Mouse (Mus musculus) mammary gland, adult 2 months (tissue): ENCODE measurements around the gene Hcfc1. TPM values are rescaled to one million over a fixed set of nuclear protein-coding genes. Genes with fewer than 3 reads are reported as not detected.

Experiments used
- polyA plus RNA-seq: library from polyadenylated mRNA; depleted of rRNA; stranded (reverse); fragments of >200 nt; gene quantifications from 2 replicates; pipeline ENCODE4 v1.2.3, GENCODE M21; 2012; ENCODE audit warnings: low replicate concordance; rRNA removed

Hcfc1 gene
- polyA plus RNA-seq = 29.8 and 73.5 TPM in 2 replicates

DNA sequence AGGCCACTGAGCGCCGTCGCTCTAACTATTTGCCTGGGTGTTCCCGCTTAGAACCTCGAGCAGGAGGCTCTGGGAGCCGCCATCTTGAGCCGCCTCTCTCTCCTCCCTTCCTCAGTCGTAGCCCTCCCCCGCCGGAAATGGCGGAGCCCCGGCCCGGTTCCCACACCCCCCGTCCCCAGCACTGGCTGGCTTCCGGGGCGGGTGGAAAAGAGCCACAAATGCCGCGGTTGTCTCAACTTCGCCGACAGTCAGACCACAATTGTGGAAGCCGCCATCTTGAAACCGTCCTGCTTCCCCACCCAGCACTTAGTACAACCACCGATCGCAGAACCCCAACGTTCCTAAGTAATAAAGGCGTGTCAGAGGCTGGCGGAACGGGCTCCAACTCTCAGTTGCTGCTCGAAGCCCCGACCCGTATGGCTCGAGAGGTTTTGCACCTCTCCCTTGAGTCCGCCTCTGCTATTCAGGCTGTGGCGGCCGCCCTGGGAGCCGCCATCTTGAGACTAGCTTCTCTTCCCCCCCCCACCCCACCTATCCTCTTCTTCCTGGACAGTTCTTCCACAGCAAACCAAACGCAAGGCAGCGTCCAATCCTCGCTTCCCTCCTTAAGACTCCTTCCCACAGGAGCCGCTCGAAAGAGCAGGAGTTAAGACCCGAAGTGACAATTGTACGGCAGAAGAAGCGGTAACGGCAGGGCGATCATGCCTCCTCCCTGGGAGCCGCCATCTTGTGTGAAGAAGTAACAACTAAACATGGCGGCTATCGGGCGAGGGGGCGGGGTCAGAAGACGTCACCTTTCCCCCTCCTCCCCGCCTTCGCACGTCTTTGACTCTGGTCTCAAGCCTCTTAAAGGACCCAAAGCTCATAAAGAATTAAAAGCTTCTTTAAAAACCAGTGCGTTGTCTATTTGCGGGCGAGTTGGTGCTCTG is at the start of gene Hcfc1:
Gene Hcfc1 (minus strand): TSS at position 110 of the 929 bp plus-strand sequence.

DNA sequence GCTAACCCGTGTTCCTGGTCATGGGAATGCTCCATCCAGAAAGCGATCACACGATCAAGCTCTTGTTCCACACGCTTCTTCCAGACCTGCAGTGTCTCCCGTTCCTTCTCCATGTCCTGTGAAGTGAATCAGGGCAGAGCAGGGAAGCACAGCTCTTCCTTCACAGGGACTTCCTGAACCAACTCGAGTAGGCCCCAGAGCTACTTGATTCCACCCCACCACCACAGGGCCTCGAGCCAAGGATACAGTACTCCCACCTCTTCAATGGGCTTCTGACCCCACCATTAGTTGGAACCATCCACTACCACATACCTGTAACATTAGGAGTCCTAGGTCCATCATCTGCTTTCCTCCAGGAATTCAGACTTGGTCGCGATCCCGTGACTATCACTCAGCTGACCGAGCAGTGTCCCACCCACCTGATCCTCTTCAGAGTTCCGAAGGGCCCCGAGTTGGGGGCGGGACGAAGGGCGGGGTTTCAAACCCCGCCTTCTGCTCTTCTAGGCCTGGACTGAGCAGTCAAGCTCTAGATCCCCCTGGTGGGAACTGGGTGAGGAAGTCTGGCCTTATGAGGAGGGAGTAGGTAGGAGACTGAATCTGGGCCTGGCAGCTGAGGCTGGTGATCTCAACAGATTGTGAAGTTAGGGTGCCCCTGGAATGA is 35.6 kb downstream of the Hcfc1 start, which contains the start of gene Renbp:
Gene Renbp (minus strand): TSS at position 449 of the 661 bp plus-strand sequence.

GRCm38 (mm10) chrX:73921823-73922549 is 44.2 kb downstream of the Hcfc1 start, which contains the start of the genes Arhgap4 and Naa10:
TSS of gene Arhgap4 (minus strand) at chrX:73921870.
TSS of gene Naa10 (minus strand) at chrX:73921944.

DNA sequence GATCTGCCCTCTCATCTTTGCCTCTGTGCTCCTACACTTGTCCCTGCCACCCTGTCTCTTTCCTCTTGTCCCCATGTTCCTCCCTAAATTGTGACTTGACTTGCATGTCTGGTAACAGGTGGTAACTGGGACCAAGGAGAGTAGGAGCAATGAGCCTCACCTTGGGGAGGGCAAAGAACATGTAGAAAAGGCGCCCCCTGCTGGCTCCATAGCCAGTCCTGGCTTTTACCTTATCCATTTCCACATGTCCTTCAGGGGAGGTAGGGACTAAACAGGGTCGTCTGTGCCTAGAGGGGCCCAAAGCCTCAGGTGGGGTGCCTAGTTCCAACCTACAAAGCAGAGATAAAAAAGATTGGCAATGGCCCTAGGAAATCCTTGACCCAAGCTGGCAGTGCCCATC is 70.4 kb downstream of the Hcfc1 start, which contains the start of gene L1cam:
Gene L1cam (minus strand): TSS at position 387 of the 400 bp plus-strand sequence.

Other genes with a start within 250 kb of the Hcfc1 start
- 54.7 and 56.8 TPM in 2 replicates for gene Abcd1, start 249.8 kb downstream of the Hcfc1 start, polyA plus RNA-seq
- 1.1 and 2.1 TPM in 2 replicates for gene Plxnb3, start 209.3 kb downstream of the Hcfc1 start, polyA plus RNA-seq
- 33.8 and 40.9 TPM in 2 replicates for gene Srpk3, start 192.0 kb downstream of the Hcfc1 start, polyA plus RNA-seq
- gene Idh3g, start 179.5 kb downstream of the Hcfc1 start, polyA plus RNA-seq = 290 and 957 TPM in 2 replicates
- 196 and 219 TPM in 2 replicates for gene Ssr4, start 179.3 kb downstream of the Hcfc1 start, polyA plus RNA-seq
- 1.9 and 2.8 TPM in 2 replicates for gene Pdzd4, start 141.4 kb downstream of the Hcfc1 start, polyA plus RNA-seq
- gene Avpr2, start 74.3 kb downstream of the Hcfc1 start, polyA plus RNA-seq = not detected in 2 replicates
- 3.8 and 4.2 TPM in 2 replicates for gene L1cam, start 70.3 kb downstream of the Hcfc1 start, polyA plus RNA-seq
- gene Arhgap4, start 44.5 kb downstream of the Hcfc1 start, polyA plus RNA-seq = 109 and 157 TPM in 2 replicates
- 45.5 and 58.2 TPM in 2 replicates for gene Naa10, start 44.4 kb downstream of the Hcfc1 start, polyA plus RNA-seq
- 14.0 and 16.6 TPM in 2 replicates for gene Renbp, start 35.5 kb downstream of the Hcfc1 start, polyA plus RNA-seq
- 228 and 351 TPM in 2 replicates for gene Irak1, start 57.6 kb upstream of the Hcfc1 start, polyA plus RNA-seq
- gene Opn1mw, start 161.1 kb upstream of the Hcfc1 start, polyA plus RNA-seq = 2.1 TPM in 1 of 2 replicates, not detected in the other
- 6.0 and 8.2 TPM in 2 replicates for gene Mecp2, start 169.0 kb upstream of the Hcfc1 start, polyA plus RNA-seq
- gene Tex28, start 201.5 kb upstream of the Hcfc1 start, polyA plus RNA-seq = not detected in 2 replicates
- gene Tktl1, start 210.9 kb upstream of the Hcfc1 start, polyA plus RNA-seq = 0.19 TPM in 1 of 2 replicates, not detected in the other